Mouse (Mus musculus) neutrophil, adult 59 days (primary cell): ENCODE measurements around the gene Gm20815. TPM values are rescaled to one million over a fixed set of nuclear protein-coding genes. Genes with fewer than 3 reads are reported as not detected.

ENCODE experiments used
- total RNA-seq, 2 experiments: library from RNA; stranded (reverse); gene quantifications; 1 replicate in 1 of 2; 2 replicates in 1 of 2; pipeline ENCODE4 v1.2.4; 2023

Gene Gm20815
- total RNA-seq = not detected

DNA sequence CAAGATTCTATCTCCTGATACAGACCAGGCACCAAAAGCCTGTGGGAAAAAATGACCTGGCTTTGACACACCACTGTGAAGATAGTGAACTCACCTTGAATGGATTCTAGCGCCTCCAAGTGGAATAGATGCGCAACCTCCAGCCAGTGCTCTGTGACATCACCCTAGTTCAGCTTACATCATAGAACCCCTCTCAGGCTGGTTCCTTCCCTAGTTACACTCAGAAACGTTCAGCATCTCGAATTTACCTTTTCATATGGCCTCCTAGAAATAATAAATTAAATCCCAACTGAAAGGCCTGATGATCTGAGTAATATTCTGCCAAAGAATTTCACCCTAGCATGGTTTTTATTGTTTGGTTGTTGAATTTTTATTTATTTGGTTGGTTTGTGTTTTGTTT is at the start of gene Gm20815:
Gm20815 (minus strand) TSS at position 101 of the 400 bp plus-strand sequence.

